Mouse (Mus musculus) v-Abl transformed pro-B cells (cell line): Measurements from ENCODE around the gene Dbx2.

Source experiments
- in situ Hi-C, 2 experiments: fragments of 400-800 bp; cut with MboI; formaldehyde crosslinking; loops; one replicate each; pipeline ENCODE4 v1.15.1; 2025; ENCODE audit not compliant: unreplicated experiment in 2 of 2

The Dbx2 gene

GRCm38 (mm10) chr15:95655860-95656259 lies at the start of gene Dbx2:
Dbx2 (minus strand) TSS chr15:95655960.
- in situ Hi-C loops, result no loop called here

DNA sequence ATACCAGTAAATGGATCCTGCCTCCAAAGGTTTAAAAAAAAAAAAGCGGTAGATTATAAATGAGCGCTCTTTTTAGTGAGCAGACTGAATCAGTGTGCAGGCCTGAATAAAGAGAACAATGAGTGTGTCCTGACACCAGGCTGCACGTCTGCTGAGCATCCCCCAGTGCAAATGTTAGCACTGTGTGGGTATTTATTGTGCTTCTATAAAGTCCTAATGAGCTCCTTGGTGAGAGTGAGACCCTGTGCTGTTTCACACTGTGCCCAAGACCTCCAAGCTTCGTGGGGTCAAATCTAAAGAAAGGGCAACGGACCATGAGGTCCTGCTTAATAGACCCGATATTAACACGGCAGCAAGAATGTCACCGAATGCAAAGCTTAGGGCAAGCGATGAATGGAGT lies 46.4 kb upstream of the Dbx2 start:
- in situ Hi-C loops, result no loop called here

DNA sequence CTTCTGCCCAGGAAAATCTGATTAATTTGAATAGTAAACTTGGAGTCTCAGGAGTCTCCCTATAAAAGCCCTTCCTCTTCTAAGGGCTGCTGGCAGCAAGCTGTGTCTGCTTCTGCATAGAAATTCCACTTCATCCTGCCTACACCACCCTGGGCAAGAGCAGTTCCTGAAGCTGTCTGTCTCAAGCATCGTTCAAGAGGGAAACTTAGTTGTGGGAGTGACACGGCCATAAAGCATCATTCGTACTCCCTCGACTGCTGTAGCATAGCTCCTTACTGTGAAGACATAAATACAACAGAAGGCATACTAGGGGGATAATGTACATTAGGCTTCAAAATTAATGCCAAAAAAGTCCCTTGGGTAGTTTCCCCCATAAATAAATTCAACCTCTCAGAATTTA lies 45.8 kb upstream of the Dbx2 start:
- in situ Hi-C loops, result no loop called here

GRCm38 (mm10) chr15:95699371-95699770 lies 43.6 kb upstream of the Dbx2 start:
- in situ Hi-C loops, result no loop called here

DNA sequence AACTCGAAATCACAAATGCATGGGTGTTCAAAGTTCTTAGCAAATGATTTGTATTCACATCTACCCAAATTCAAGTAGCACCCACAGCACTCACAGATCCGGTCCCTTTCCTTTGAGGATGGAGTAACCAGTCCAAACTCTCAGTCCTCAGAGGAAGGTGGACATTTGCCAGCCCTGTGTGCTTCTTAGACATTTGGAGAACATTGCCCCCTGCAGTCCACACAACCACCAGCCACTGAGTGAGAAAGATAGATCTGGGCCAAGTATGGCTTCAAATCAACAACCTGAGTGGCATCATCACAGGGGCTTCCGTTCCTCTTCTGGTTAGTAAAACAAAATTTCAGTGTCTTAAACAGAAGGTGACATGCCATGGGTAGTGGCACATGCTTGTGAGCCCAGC lies 38.0 kb upstream of the Dbx2 start:
- in situ Hi-C loops, result no loop called here

DNA sequence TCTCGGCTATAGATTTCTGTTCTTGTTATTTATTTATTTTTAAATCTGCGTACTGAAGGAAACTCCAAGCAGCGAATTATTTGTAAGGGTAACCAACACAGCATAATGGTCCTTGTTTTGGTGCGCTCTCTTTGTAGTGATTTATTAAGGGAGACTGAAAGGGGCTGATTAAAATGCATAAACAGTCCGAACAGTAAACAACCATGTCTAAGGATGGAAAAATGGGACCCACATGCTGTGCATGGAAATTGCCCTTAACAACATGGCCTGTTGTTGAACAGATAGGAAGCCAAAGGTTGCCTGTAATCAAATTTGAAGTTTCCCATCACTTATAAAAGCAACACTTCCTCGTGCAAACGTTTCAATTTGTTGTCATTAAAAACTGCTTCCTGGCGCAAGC lies 35.8 kb upstream of the Dbx2 start:
- in situ Hi-C loops, result no loop called here

DNA sequence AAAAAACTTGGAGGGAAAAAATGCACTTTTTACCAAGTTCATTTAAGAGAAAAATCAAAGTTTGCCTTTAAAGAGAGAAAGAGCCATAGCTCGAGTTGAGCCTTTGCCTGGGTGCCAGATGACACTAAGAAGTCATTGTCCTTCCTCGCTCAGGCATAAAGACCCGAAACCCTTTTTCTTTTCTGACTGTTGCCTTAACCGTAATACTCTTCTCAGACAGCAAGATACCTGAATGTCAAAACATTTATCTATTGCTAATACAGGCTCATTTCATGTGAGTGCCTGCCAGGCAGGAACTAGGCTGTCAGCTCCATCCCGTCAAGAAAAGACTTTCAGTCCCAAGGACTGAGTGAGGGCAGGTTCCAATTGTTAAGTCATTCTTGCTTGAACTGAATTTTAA lies 35.4 kb upstream of the Dbx2 start:
- in situ Hi-C loops, result no loop called here

DNA sequence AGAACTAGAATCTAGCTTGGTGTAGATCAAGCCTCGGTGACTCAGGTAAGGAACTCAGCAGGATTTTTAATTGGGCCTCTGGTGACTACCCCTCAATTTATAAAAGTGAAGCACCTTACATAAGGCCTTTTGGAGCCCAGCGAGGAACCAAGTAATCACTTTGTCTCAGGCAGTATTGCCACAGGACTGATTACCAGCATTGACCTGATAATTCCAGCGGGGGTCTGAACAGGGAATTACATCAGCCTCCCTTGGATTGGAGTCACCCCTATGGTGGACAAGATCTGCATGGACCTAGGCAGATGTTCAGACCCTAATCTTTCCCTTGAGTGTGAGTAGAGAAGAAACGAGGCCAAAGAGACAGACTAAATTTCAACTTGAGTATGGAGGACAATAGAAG lies 26.9 kb upstream of the Dbx2 start:
- in situ Hi-C loops, result no loop called here

DNA sequence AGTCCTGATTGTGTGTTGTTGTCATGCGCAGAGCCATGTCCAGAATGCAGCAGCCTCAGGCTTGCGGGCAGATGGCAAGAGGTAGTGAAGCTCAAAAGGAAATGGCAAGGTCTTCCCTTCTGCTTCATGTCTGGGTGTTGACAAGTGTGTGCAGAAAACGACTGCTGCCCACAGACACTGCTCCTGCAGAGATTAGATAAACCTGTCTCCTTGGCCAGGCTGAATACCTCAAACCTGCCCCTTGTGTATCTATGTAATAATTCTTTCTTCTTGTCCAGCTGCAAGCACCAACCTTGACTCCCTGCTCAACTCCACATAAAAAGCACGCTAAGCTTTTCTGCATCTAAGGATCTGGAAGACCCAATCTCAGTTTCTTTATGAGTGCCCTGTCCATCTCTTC lies 19.9 kb upstream of the Dbx2 start:
- in situ Hi-C loops, result no loop called here

GRCm38 (mm10) chr15:95675176-95675575 lies 19.4 kb upstream of the Dbx2 start:
- in situ Hi-C loops, result no loop called here

DNA sequence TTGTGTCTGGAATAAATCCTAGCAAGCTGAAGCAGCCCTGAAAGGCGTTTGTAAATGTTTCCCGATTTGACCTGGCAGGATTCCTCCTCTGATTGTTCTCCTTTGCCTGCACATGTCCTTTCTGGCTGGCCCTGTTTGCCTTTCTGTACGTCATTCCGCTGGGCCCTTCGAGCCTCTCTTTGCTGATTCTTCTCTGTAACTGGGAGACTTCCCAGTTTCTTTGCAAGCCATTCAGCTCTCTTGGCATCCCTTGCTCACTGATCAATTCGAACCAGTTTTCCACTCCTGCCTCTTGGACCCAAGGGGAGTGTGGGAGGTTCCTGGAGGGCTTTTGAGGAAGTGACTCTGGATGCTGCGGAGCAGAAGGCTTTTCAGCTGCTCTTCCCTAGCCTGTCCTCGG lies 11.4 kb upstream of the Dbx2 start:
- in situ Hi-C loops, result no loop called here

GRCm38 (mm10) chr15:95665002-95665401 lies 9.2 kb upstream of the Dbx2 start:
- in situ Hi-C loops, result no loop called here

DNA sequence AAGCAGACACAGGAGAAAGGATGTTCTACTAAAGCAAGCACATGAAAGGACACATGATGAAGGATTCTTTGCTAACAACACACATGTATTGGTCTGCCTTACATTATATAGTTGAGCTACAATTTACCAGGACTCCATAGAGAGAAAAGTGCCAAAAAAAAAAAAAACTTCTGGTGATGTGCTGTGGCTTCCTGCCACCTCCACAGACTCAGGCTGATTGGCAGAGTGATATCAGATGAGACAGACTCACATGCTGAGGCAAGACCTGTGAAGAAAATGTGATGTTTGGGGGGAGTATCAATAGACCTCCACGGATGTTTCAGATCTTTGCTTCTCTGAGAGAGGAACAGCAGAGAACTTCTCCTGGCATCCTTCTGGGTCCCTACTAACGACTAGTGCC lies 6.0 kb upstream of the Dbx2 start:
- in situ Hi-C loops, result no loop called here

- in situ Hi-C loops, result no loop called here
These were observed 4.6 kb upstream of the Dbx2 start for GRCm38 (mm10) chr15:95660368-95660767.

GRCm38 (mm10) chr15:95654211-95654897 lies 1.4 kb downstream of the Dbx2 start:
- in situ Hi-C loops, result no loop called here

DNA sequence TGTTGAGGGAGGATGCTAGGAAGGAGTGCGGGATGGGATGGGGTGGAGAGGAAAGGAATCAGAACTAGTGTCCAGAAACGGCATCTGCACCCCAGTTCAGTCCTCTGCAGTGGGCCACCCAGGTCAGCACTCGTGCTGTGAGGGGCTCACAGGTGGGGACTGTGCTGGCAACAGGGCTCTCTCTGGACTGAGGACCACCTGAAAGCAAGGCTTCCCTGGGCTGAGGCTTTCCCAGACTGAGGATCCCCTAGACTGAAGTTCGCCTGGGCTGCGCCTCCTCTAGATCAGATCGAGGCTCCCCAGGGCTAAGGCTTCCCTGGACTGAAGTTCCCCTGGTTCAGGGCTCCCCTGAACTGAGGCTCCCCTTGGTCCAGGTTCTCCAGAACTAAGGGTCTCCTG lies 1.9 kb downstream of the Dbx2 start:
- in situ Hi-C loops, result no loop called here

- in situ Hi-C loops, result no loop called here
These were observed 2.7 kb downstream of the Dbx2 start for GRCm38 (mm10) chr15:95652898-95653707.

- in situ Hi-C loops, result no loop called here
These were observed 3.9 kb downstream of the Dbx2 start for GRCm38 (mm10) chr15:95651824-95652223.

DNA sequence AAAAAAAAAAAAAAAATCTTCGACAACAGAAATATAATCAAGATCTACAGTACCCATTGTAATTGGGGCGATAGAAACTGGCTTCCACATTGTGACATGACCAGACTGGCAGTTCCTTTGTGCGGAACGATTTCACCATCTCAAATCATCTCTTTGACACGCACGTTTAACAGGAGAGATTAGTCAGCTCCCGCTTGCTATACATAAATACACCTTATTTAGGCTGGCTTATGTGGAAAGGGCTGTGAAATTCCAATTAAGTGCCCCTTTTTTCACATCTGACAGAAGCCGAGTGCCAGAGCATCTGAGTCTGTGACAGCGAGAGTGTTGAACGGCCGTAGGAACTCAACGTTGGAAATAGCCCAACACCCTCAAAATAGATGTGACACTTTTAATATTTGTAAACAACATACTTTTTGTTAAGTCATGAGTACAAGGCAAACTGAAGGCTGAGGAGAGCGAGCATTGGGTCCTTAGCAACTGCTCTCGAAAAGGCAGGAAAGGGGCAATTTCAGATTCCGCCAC lies 12.2 kb downstream of the Dbx2 start:
- in situ Hi-C loops, result no loop called here

- in situ Hi-C loops, result no loop called here
These were observed 15.4 kb downstream of the Dbx2 start for GRCm38 (mm10) chr15:95640347-95640746.

DNA sequence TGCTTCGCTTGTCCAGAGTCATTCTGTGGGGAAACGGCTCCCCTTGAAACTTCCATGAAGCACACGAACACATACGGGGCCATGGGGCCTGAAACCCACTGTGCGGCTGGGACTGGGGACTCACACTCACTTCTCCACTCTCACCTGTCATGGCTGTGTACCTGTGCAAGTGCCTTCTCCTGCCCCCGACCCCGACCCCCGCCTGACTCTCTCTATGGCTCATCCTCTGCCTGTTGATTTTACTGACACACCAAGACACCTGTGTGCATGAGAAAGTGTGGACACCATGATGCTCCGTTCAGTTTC lies 16.0 kb downstream of the Dbx2 start:
- in situ Hi-C loops, result no loop called here

DNA sequence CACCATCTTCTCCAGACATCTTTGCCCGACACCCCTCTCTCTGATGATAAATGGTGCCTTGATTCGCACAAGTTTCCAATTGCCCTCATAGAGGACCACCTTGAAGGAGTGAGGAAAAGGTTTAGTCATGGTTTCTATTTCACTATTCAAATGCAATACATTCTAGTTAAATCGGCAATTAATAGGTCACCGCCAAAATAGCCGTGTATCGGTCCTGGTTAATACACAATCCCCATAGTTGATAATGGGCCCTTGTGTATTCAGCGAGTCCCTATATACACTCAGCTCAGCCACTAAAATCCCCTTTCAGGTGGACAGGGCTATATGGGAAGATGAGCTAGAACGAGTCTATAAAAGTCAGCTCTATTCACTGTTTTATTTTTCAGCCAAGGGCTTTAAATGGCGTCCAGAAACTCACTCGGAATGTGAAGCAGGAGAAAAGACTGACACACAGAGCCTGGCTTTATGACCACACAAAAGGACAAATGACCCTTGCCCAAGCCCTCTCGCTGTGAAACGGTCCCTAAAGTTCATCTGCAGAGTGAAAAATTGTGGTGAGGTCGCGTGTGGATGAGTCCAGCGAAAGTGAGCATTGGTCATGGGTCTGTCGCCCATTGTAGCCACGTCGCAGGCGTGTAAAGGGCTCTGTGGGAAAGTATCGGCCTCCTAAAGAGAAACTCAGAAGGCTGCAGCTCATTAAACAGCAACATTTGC lies 16.5 kb downstream of the Dbx2 start:
- in situ Hi-C loops, result no loop called here
